Mouse (Mus musculus): ENCODE results near the gene Recql. TPM values are rescaled to one million over a fixed set of nuclear protein-coding genes. Genes with fewer than 3 reads are reported as not detected.

Gene Recql
- polyA plus RNA-seq (2017; shearing (Covaris generic)): 30.1 TPM

DNA sequence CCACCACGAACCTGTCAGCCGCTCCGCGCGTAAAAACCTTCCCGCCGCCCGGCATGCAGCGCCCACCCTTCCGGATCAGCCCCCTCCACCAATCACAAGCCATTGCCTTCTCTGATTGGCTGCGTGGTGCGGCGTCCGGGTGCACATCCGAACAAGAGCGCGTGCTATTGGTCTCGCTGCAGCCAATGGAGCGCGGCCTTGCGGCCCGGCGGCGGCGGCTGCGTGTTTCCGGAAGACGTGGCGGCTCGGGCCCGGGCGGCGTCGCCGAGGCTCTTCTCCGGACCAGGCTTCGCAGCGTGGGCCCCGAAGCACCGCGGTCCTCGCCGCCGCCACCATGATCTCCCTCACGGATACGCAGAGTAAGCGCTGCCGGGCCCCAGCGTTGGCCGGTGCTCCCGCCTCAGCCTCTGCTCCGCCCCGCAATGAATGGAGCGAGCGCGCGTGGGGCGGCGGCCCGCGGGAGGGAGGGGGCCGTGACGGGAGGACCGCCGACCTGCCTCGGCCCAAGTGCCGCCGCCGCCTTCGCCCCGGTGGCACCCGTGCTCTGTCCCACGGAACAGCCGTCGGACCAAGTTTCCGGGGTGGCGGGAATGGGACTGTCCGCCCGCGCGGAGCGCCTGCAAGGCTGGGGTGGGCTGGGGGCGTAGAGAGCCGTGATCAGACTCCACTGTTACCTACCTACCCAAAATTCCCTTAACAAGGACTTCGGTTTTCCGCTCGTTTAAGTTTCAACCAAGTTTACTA lies at the start of gene Recql, which contains the start of gene Golt1b:
Recql (minus strand) TSS at position 77 of the 744 bp plus-strand sequence.
Golt1b (plus strand) TSS at position 211 of the 744 bp plus-strand sequence.

DNA sequence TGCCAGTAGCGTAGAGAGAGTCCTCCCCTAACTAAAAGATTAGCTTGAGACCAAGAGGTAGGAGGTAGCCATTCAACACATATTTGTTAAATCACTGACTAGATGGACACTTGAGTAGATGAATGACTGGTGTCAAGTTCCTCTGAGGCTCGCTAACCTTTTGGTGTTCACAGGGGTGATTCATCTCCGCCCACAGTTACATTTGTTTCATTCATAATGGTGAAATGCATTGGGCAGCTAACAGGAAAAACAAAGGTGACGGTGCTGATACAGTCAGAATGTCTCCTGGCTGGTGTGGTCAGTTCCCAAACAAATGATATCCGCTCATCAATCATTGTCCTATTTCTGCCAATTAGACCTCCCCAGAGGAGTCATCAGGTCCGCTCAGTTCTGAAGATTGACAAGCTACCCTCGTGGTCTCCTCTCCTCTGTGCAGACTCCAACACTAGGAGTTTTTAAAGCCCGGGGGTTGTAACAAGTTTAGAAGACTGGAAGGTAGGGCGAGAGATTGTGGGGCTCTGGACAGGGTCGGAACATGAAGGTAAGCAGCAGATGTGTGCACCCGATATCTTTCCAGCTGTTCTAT lies 26.1 kb upstream of the Recql start, which contains the start of gene Spx:
Spx (plus strand) TSS at position 536 of the 586 bp plus-strand sequence.

DNA sequence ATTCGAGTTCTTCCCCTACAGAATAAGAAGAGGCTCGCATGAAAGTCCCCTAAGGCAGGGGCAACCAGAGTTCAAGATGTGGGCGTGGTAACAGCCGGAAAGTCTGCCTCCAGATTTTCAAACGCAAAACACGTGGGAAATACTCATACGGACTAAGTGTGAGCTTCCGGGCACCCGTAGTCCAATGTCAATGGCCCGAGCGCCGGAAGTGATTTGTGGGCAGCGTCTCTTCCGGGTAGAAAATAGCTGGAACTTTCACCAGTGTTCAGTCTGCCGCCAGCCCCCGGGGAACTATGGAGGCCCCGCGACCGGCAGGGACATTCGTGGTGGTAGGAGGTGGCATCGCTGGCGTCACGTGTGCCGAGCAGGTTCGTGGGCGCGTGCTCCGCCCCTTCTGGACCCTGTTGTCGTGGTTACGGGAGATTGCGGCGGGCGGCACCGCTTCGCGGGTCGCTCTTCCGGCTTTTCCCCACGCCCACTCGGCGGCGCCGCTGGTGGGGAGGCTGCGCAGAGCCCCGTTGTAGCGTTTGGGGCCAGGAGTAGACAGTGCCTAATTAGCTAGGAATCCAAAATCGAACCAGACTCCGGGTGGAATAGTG lies 41.3 kb downstream of the Recql start, which contains the start of gene Pyroxd1:
Pyroxd1 (plus strand) TSS at position 215 of the 599 bp plus-strand sequence.

DNA sequence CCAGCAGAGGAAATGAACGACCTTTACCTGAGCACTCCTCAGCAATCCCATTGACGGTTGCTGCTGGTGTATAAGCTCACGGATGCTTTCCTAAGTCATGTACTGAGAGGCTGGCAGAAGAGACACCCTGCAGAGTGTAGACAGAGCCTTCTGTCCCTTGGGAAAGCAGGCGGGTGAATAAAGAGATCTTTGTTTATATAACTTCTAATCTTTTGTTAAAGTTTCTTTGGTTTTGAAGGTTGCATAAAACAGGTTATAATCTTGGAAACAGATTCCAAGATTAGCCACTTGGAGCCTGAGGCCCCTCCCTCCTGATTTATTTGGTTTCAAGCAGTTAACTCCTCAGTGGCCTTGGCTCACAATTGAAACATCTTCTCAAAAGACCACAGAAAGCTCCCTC lies 64.0 kb downstream of the Recql start, which contains the start of gene Slco1a5:
Slco1a5 (minus strand) TSS at position 101 of the 400 bp plus-strand sequence.

Other genes starting within 250 kb of the Recql start
- gene Slco1a6, start 178.6 kb downstream of the Recql start, polyA plus RNA-seq (2017; shearing (Covaris generic)): 1.8 TPM
- gene Iapp, start 88.7 kb downstream of the Recql start, polyA plus RNA-seq (2017; shearing (Covaris generic)): not detected
- gene Slco1a5, start 64.1 kb downstream of the Recql start, polyA plus RNA-seq (2017; shearing (Covaris generic)): not detected
- 17.3 TPM for gene Pyroxd1, start 41.4 kb downstream of the Recql start, polyA plus RNA-seq (2017; shearing (Covaris generic))
- 40.0 TPM for gene Golt1b, start 134 bp upstream of the Recql start, polyA plus RNA-seq (2017; shearing (Covaris generic))
- 0.26 TPM for gene Spx, start 26.4 kb upstream of the Recql start, polyA plus RNA-seq (2017; shearing (Covaris generic))
- gene Gys2, start 86.0 kb upstream of the Recql start, polyA plus RNA-seq (2017; shearing (Covaris generic)): not detected
- 39.6 TPM for gene Ldhb, start 120.9 kb upstream of the Recql start, polyA plus RNA-seq (2017; shearing (Covaris generic))
- gene Kcnj8, start 184.5 kb upstream of the Recql start, polyA plus RNA-seq (2017; shearing (Covaris generic)): 1.4 TPM